Mouse (Mus musculus): ENCODE data around the gene Pde3a. TPM values are rescaled to one million over a fixed set of nuclear protein-coding genes. Genes with fewer than 3 reads are reported as not detected.

The Pde3a gene
- polyA plus RNA-seq, 1 experiment: 2.7 TPM

- TF ChIP-seq CTCF (IDR thresholded peaks at IDR 0.05; ENCODE audit: borderline replicate concordance, extremely low read depth, insufficient read depth, insufficient read length) (no peak), POLR2A (IDR thresholded peaks at IDR 0.05; ENCODE audit: borderline replicate concordance, extremely low read depth, insufficient read depth, insufficient read length, poor library complexity, severe bottlenecking) (no peak)
- DNase-seq (ENCODE audit: low read depth): peak; percentile 68
Observed at GRCm38 (mm10) chr6:141246391-141246790, 2.7 kb upstream of the Pde3a start.

GRCm38 (mm10) chr6:141248081-141248480 lies 988 bp upstream of the Pde3a start:
- no peak for TF ChIP-seq CTCF (IDR thresholded peaks at IDR 0.05; ENCODE audit: borderline replicate concordance, extremely low read depth, insufficient read depth, insufficient read length)
- no peak for TF ChIP-seq POLR2A (IDR thresholded peaks at IDR 0.05; ENCODE audit: borderline replicate concordance, extremely low read depth, insufficient read depth, insufficient read length, poor library complexity, severe bottlenecking)
- DNase-seq (ENCODE audit: low read depth): no peak

DNA sequence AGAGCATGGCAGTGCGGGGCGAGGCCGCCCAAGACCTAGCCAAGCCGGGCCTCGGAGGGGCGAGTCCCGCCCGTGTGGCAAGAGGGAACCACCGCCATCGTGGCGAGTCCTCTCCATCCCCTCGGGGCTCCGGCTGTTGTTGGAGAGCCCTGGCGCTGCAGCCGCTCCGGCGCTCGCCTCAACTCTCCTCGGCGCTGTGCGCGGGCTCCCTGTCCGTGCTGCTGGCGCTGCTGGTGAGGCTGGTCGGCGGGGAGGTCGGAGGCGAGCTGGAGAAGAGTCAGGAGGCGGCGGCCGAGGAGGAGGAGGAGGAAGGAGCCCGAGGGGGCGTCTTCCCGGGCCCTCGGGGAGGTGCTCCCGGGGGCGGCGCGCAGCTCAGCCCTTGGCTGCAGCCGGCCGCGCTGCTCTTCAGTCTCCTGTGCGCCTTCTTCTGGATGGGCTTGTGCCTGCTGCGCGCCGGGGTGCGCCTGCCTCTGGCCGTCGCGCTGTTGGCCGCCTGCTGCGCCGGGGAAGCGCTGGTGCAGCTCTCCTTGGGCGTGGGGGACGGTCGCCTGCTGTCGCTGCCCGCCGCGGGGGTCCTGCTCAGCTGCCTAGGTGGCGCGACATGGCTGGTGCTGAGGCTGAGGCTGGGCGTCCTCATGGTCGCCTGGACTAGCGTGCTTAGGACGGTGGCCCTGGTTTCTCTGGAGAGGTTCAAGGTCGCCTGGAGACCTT lies 671 bp downstream of the Pde3a start:
- DNase-seq (ENCODE audit: low read depth): peak; percentile 74
- TF ChIP-seq CTCF (IDR thresholded peaks at IDR 0.05; ENCODE audit: borderline replicate concordance, extremely low read depth, insufficient read depth, insufficient read length) (no peak), POLR2A (IDR thresholded peaks at IDR 0.05; ENCODE audit: borderline replicate concordance, extremely low read depth, insufficient read depth, insufficient read length, poor library complexity, severe bottlenecking) (peak; percentile 40; the same call in 1 of the 2 replicates)

DNA sequence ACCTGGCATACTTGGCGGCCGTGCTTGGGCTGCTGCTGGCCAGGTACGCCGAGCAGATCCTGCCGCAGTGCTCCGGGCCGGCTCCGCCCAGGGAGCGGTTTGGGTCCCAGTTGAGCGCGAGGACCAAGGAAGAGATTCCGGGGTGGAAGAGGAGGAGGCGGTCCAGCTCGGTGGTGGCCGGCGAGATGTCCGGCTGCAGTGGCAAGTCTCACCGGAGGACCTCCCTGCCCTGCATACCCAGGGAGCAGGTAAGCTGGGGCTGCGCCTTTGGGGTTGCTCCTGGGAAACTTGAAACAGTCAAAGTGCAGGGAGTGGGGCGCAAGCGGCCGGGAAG lies 1.2 kb downstream of the Pde3a start:
- TF ChIP-seq POLR2A (IDR thresholded peaks at IDR 0.05; ENCODE audit: borderline replicate concordance, extremely low read depth, insufficient read depth, insufficient read length, poor library complexity, severe bottlenecking) (no peak), CTCF (IDR thresholded peaks at IDR 0.05; ENCODE audit: borderline replicate concordance, extremely low read depth, insufficient read depth, insufficient read length) (no peak)
- no peak for DNase-seq (ENCODE audit: low read depth)

GRCm38 (mm10) chr6:141250984-141251383 lies 1.9 kb downstream of the Pde3a start:
- DNase-seq (ENCODE audit: low read depth): no peak
- TF ChIP-seq POLR2A (IDR thresholded peaks at IDR 0.05; ENCODE audit: borderline replicate concordance, extremely low read depth, insufficient read depth, insufficient read length, poor library complexity, severe bottlenecking) (no peak), CTCF (IDR thresholded peaks at IDR 0.05; ENCODE audit: borderline replicate concordance, extremely low read depth, insufficient read depth, insufficient read length) (no peak)

GRCm38 (mm10) chr6:141252520-141252919 lies 3.5 kb downstream of the Pde3a start:
- DNase-seq (ENCODE audit: low read depth): no peak
- TF ChIP-seq CTCF (IDR thresholded peaks at IDR 0.05; ENCODE audit: borderline replicate concordance, extremely low read depth, insufficient read depth, insufficient read length) (no peak), POLR2A (IDR thresholded peaks at IDR 0.05; ENCODE audit: borderline replicate concordance, extremely low read depth, insufficient read depth, insufficient read length, poor library complexity, severe bottlenecking) (no peak)

DNA sequence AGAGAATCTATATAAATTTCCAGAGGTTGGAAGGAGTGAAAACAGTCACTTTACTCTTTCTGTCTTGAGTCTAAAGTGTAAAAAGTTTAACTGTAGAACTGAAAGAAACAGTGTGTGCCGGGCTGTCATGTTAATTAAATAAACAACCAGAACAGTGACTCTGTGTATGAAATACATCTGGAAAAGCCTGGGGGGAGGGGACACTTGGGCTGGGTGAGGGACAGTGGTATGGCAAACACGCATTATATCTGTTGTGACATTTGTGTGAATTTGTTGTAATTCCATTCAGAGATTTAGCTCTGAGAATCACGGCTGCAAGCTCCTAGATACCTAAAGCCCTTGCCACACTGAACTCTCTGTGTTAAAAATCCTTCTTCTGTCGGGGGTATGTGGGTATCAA lies 5.9 kb downstream of the Pde3a start:
- no peak for DNase-seq (ENCODE audit: low read depth)
- TF ChIP-seq POLR2A (IDR thresholded peaks at IDR 0.05; ENCODE audit: borderline replicate concordance, extremely low read depth, insufficient read depth, insufficient read length, poor library complexity, severe bottlenecking) (no peak), CTCF (IDR thresholded peaks at IDR 0.05; ENCODE audit: borderline replicate concordance, extremely low read depth, insufficient read depth, insufficient read length) (no peak)

DNA sequence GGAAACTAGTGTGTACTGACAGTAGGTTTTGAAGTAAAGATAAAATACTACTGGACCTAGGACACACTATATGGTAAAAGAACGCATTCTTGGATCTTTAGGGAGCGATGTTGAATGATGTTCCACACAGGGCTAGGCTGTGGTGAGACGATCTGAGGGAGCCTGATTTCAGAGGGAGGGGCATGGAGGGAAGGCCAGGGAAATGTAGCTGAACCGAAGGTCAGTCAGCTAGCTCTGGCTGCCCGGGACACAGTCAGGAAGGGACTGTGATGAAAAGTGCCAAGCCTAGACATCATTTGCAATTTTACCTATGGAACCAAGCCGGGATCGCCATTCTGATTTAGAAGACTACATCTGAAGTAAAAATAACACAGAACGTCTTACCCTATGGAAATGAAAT lies 7.8 kb downstream of the Pde3a start:
- DNase-seq (ENCODE audit: low read depth): no peak
- TF ChIP-seq CTCF (IDR thresholded peaks at IDR 0.05; ENCODE audit: borderline replicate concordance, extremely low read depth, insufficient read depth, insufficient read length) (no peak), POLR2A (IDR thresholded peaks at IDR 0.05; ENCODE audit: borderline replicate concordance, extremely low read depth, insufficient read depth, insufficient read length, poor library complexity, severe bottlenecking) (no peak)

DNA sequence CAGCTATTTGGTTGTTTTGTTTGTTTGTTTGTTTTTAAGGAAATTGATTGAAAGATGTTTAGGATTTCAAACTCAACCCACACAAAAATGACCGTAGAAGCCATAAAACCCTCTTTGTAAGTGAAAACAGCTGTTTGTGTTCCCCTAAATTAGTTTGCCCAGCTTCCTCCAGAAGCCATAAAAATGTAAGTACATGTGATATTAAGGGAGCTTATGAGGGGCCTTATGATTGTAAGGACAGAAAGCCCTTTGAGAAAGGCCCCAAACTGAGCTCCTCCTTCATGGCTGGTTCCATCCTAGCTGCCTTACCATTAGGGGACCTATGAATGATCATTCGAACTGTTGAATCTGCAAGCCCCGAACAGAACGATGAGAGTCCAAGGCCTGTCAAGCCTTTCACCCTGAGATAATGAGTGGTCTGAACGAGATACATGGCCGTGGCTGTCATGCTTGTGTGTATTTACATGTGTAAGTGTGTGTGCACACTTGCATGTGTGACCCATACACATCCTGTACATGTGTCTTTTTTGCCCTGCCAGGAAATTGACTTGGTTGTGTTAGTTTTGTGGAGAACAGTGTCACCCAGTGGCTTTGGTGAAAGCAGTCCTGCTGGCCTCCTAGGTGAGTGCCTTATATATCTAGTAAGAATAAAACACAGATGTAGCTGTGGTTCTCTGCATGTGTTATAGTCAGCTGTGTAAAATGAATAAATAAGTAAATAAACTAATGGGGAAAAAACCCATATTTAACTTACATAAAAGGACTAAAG lies 8.5 kb downstream of the Pde3a start:
- TF ChIP-seq CTCF (IDR thresholded peaks at IDR 0.05; ENCODE audit: borderline replicate concordance, extremely low read depth, insufficient read depth, insufficient read length) (peak; percentile 40; the same call in 1 of the 2 replicates), POLR2A (IDR thresholded peaks at IDR 0.05; ENCODE audit: borderline replicate concordance, extremely low read depth, insufficient read depth, insufficient read length, poor library complexity, severe bottlenecking) (no peak)
- peak; percentile 35 for DNase-seq (ENCODE audit: low read depth)

DNA sequence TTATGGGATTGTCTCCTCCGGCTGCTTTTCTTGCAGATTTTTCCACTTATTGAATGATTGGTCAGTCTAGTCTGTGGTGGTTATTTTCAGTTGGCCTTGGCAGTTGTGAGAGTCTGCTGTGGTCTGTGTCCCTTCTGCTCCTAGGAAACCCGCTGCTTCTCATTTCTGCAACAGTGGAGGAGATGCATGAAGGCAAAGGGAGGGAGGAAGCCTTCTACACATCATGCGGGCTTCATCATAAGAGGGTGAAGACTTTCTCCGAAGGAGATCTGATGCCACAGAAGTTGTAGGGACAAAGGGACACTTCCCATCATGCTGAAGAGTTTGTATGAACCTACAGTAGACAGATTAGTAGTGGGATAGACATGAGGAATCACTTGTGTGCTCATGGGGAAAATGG lies 16.2 kb downstream of the Pde3a start:
- TF ChIP-seq POLR2A (IDR thresholded peaks at IDR 0.05; ENCODE audit: borderline replicate concordance, extremely low read depth, insufficient read depth, insufficient read length, poor library complexity, severe bottlenecking) (no peak), CTCF (IDR thresholded peaks at IDR 0.05; ENCODE audit: borderline replicate concordance, extremely low read depth, insufficient read depth, insufficient read length) (no peak)
- no peak for DNase-seq (ENCODE audit: low read depth)

DNA sequence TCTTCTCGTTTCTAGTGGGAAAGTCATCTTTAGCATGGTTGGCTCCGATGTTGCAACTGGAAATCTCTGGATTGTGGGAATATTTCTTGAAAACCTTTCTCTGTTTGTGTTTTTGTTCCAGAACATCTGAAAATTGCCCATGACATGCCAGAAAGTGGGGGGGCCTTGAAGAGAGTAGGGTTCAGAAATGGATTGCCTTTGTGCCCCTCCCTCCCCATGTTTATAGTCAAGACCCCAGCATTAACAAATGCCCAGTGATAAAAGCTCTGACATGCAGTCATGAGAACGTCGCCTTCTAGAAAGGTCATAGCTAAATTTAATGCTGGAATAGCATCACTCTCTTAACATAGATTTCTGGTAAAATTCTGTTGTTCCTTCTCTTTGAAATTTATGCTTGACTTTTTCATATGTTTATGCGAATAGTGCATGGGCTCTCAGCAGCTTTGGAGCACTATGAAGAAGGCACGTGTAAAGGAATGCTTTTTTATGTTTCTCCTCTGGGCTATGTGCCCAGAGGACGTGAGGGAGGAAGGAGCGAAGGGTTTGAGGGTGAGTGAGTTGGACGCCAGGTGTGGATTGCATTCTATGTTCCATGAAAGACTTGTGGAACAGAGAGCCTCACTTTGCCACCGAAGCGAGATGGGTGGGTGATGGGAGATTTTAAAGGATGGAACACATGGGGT lies 19.0 kb downstream of the Pde3a start:
- TF ChIP-seq CTCF (IDR thresholded peaks at IDR 0.05; ENCODE audit: borderline replicate concordance, extremely low read depth, insufficient read depth, insufficient read length): no peak
- no peak for DNase-seq (ENCODE audit: low read depth)
